Mouse (Mus musculus) urinary bladder, postnatal 14 days (tissue): ENCODE data around the gene Trim7.
A peak's percentile ranks its signal among the peaks of the same experiment; 100 is the strongest.
"Not testable (repeated sequence)": the region's sequence is repeated elsewhere in the genome, so short reads cannot be mapped to it uniquely, and the experiment has no call there.

ENCODE experiments used
- DNase-seq: peaks from one replicate; pipeline ENCODE4 v3.0.0; 2021; ENCODE audit warnings: low spot score

The Trim7 gene

DNA sequence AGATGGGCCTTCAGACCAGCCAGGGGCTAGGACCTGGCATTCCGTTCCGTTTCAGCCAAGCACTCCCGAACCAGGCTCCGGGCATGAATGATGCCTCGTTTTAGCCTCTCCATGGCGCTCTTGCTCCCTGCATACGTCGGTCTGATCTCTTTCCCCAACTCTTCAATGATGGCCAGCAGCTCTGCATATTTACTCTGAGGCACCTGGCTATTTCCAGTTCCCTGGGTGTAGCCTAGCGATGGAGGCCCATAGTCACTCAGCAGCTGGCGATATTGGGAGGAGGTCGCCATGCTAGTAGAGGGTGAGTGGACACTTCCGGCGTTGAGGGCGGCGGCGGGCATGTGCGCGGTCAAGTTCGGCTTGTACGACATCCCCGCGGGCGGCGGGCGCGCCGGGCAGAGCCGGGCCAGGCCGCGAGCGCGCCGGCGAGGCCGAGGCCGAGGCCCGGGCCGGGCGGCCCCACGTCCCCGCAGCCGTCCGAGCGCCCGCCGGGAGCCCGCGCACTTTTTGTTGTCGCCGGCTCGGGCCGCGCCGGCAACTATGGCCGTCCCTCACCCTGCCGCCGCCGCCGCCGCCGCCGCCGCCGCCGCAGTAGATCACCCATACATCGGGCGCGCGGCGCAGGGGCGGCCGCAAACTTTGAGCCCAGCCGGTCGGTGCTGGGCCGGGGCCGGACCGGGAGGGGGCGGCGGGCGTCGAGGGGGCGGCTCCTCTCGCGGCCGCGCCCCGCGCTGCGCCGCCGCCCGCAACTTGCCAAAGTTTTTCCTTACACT is at the start of gene Trim7, which contains the start of gene Gm12184:
Gene Trim7 (plus strand): TSS at position 162 of the 773 bp plus-strand sequence.
Gene Gm12184 (minus strand): TSS at position 677 of the 773 bp plus-strand sequence.
- DNase-seq: not testable (repeated sequence)

DNA sequence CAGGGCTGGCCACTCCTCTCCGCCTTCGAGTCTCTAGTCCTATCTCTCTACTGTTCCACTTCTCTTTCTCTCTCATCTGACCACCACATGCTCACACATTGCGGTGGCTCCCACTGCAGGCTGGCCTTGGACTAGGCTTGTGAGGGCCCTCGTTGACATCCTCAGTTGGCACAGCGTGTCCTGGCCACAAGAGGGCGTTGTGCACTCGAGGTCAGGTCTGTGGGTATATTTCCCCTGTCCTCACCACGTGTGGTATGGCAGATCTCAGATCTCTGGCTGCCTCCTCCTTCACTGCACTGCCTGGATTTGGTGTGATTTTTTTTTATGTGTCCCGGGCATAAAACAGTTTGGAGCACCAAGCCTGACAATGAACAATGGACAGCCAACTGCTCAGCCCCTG is 49.3 kb upstream of the Trim7 start:
- DNase-seq: no peak

DNA sequence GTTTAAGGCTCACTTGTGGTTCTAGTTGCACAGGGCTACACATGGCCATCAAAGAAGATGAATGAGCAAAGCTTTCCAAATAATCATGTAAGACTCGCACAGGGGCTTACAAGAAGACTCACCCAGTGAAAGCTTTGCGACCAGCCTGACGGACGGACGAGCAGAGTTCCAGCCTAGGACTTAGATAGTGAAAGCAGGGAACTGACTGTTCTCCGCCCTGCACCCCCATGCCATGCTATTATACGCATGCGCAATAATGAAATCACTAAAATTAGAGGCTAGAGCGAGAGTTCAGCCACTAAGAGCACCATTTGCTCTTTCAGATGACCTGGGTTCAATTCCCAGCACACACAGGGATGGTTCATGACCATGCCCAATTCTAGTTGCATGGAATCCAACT is 48.6 kb upstream of the Trim7 start:
- no peak for DNase-seq

DNA sequence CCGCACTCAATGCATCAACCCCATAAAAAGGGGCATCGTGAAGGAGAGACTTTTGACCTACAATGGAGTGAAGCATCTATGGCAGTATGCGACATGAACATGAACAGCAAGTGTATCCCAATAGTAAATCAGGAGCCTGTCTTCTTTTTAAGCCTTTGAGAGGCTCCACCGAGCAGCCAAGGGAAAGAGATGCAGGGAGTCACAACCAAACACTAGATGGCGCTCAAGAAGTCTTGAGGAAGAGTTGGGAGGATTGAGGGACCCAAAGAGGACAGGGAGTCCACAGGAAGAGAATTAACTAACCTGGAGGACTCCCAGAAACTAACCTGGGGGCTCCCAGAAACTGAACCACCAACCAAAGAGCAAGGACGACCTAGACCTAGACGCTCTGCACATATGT is 46.5 kb upstream of the Trim7 start:
- peak; percentile 31 for DNase-seq

DNA sequence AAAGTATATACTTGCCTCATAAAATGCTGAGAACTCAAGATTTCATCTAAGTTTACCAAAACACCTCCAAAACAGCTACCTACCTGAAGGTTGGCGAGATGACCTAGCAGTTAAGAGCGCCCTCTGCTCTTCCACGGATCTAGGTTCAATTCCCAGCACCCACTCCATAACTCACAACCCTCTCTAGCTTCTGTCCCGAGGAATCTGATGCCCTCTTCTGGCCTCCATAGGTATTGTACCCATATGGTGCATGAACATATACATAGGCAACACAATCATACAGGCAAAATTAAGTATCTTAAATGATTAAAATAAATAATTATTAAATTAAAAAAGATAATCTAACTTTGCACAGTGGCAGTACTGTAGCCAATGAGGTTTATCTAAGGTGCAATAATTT is 43.7 kb upstream of the Trim7 start:
- no peak for DNase-seq

DNA sequence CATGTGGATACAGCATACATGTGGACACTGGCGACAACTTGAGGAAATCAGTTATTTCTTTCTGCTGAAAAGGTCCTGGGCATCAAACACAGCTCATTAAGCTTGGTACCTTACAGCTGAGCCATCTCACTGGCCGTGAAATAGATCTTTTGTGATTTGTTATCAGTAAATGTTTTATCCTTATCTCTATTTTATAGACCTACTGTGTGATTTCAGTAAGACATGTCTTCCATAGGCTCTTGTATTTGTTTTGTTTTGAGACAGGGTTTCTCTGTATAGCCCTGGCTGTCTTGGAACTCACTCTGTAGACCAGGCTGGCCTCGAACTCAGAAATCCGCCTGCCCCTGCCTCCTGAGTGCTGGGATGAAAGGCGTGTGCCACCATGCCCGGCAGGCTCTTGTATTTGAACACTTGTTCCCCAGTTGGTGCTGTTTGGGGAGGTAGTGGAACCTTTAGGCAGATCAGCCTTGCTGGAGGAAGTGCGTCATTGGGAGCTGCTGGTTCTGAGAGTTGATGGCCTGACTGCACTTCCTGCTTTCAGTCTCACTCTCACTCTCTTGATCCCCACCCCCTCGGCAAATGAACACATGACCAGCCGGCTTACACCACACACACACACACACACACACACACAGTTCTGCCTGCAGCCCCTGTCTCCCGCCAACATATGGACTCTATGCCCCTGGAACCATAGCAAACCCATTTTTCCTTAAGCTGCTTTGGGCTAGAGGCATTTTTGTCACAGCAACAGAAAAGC is 38.3 kb upstream of the Trim7 start:
- no peak for DNase-seq

DNA sequence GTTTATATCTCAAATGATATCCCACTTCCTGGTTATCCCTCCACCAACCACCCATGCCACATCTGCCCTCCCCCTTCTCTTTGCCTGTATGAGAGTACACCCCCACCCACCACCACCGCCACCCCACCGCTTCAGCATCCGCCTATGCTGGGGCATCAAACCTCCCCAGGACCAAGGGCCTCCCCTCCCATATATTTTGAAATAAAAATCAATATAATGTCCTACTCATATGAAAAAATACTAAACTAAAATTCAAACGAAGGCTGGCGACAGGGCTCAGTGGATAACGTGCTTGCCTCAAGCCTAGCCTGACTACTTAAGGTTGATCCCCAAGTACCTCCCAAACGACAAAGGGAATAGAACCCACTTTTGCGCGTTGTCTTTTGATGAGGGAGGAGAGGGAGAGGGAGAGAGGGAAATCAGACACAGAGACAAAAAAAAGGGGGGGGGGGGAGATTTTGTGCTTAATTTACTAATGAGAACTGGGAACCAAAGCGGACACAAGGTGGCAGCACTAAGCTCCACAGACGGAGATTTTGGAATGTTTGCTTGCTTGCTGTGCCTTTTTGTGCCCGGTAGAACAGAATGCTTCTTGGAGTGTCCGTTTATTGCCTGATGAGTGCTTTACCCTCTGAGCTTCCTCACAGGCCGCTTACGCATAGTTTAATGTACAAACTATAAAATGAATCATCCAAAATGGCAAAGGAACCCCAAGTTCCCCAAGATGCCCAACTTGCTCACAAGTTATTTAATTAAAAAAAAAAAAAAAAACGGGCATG is 37.4 kb upstream of the Trim7 start:
- peak; percentile 83 for DNase-seq

DNA sequence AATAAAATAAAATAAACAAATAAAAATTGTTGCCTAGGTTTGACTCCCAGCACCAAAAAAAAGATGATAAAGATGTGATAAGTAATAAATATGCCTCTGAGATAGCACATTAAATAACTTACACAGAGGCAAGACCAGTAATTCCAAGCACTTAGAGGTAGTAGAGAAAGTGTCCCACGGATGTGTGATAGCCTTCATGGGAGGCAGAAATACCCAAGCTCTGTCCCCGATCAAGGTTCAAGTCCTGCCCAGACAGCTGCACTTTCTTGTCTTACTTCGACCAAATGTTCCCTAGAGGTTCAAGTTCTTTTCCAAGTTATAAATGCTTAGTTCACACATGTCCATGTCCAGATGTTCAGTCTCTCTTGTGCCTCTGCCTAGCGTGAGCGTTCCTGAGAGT is 36.7 kb upstream of the Trim7 start:
- no peak for DNase-seq

DNA sequence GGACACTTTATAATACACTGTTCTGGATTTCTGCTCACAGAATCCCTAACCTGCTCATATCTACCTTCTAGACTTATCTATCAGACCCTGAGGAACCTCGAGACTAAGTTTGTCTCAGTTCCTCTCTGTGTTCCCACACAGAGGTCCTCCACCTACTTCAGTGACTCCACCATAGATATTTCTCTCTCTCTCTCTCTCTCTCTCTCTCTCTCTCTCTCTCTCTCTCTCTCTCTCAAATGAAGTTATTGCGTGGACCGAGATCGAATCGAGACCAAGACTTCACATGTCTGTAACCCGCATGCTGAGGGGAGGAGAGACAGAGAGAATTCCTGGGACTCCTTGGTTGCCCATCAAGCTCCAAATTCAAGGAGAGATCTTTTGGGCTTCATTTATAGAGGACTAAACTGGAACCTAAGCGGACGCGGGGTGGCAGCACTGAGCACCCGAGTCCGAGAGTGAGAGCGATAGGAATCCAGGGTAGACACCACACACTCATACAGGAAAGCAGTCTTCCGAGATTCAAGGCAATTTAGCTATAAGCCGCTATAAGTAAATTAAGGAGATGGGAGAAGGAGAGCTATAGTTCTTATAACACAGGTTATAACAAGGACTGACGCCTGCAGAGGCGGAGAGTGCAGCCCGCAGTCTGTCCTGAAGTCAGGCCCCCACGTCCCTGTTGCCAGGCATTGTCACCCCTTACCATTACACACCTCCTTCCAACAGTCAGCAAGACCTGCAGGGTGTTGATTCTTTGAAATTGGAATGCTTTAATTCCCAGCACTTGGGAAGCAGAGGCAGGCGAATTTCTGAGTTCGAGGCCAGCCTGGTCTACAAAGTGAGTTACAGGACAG is 35.7 kb upstream of the Trim7 start:
- peak; percentile 89 for DNase-seq

DNA sequence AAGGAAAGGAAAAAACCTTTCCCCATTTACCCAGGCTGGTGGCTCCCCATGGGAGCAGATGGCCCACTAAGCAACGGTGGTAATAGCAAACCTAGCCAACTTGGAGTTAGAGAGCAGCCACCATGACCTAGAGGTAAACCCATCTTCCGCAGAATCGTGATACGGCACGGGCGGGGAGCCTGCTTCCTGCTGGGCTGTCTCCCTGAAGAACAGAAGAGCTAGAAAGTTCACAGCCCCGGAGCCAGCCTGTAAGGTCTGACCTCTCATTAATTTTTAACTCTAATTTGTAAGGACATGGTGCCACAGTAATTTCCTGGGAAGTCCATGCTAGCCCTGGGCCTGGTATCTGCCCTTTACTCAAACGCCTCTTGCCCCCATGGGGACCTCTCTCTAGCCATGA is 35.0 kb upstream of the Trim7 start:
- DNase-seq: no peak

DNA sequence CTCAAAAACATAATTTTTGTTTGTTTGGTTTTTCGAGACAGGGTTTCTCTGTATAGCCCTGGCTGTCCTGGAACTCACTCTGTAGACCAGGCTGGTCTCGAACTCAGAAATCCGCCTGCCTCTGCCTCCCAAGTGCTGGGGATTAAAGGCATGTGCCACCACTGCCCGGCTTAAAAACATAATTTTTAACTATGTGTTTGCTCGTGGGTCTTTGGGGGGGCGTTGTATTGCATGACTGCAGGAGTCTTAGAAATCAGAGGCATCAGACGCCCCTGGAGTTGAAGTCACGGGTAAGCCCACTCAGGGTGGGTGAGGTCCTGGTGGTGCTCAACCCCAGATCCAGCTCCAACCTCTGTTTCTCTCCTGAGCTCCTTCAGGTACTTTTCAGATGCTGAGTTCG is 34.0 kb upstream of the Trim7 start:
- not testable (repeated sequence) for DNase-seq

DNA sequence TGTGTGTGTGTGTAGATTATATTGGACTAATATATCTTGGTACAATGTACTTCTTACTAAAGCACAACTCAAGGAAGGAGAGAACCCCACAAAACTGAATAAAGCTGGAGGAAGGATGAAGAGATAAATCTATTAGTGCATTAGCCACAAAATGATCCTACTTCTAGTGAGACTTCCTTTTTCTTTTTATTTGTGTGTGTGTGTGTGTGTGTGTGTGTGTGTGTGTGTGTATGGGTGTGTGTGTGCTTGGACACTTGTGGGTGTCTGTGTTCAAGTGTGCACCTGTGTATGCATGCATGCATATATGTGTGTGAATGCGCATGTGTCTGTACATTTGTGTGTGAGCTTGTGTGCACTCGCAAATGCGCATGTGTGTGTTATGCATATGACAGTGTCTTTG is 32.8 kb upstream of the Trim7 start:
- DNase-seq: no peak

DNA sequence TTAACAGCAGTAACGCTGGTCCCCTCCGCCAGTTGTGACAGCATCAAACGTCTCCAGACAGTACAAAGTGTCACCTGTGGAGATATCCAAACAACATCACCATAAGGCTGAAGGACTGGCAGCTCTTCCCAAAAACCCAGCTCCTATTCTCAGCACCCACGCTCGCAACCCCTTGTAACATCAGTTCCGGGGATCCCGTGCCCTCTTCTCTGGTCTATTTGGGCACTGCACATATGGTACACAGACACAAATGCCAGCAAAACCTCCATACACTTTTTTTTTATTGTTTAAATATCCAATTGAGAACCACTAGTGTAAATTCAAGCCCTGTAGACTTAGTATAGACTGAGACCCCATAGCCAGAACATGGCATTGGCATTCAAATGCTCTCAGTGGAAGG is 30.7 kb upstream of the Trim7 start:
- no peak for DNase-seq

DNA sequence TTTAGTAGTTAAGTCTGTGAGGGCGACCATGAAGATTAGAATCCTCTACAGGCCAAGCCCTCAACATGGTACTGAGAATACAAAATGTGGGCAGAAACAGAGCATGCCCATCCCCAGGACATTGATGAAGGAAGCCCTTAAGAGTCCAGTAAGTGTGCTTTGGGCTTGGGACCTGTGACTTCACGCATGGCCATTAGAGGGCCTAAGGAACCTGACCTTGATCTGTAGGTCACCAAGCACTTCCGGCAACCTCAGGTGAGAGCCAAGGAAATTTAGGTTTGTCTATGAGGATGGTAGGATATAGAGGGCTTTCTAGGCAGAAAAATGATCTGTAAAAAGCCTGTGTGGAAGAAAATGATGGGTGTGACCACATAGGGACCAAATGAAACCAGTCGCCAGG is 29.6 kb upstream of the Trim7 start:
- DNase-seq: no peak

DNA sequence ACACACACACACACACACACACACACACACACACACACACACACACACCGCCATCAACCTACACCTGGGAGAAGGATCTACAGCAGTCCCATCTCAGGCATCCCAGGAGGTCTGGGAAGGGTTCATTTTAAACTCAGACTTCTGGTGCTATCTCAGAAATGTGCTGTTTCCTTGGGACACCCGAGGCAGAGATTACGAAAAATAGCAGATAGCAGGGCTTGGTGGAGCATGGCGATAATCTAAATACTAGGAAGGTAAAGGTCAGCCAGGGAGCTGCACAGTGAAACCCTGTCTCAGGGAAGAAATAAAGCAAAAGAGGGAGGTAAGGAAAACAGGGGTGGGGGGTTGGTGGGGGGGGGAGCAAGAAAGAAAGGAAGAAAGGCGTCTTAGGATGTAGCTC is 28.7 kb upstream of the Trim7 start:
- DNase-seq: no peak

DNA sequence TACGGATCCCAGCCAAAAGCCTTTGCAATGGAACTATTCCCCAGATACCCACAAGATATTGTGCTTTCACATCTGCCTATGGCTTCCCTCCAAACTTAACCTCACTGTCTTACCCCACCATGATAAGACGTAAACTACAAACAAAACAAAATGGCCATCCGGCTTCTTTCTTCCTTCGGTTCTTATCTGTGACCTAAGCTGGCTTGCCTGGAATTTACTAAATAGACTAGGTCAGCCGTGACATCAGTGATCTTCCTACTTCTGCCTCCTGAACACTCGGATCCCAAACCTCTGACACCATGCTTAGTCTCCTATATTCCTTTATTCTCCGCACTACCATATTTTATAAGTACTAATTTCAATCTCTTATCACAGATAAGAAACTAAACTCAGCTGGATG is 27.6 kb upstream of the Trim7 start:
- no peak for DNase-seq

DNA sequence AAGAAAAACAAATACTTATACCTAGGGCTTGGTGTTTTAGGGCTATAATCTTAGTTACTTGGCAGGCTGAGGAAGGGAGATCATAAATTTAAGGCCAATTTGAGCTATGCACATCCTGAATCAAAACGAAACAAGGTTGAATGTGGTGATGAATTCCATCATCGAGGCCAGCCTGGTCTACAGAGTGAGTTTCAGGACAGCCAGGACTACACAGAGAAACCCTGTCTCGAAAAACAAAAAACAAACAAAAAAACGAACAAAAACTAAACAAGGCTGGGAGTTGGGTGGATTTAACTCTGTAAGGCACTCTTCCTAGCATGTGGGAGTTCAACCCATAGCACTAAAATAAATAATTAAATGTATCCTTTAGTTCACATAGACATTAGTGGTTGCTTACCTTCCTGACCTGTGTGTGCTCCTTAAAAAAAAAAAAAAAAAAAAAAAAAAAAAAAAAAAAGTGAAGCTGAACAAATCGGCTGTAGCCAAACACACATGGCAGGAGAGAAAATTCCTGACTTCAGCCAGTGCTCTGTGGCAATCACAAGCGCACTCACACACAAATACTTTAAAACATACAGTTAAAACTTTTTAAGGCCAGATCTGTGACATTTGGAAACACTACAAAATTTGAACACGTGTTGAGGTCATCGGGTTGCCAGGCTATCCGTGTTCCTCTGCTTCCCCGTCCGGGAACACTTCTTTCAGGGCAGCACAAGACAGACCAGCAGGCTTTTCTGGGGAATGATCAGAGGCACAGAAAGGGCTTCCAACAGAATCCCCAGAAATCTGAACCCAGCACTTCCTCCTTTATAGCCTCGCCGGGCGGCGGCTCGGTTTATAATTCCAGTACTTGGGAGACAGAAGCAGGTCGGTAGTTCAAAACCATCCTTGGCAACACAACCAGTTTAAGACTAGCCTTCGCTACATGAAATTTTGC is 26.7 kb upstream of the Trim7 start:
- DNase-seq: no peak

DNA sequence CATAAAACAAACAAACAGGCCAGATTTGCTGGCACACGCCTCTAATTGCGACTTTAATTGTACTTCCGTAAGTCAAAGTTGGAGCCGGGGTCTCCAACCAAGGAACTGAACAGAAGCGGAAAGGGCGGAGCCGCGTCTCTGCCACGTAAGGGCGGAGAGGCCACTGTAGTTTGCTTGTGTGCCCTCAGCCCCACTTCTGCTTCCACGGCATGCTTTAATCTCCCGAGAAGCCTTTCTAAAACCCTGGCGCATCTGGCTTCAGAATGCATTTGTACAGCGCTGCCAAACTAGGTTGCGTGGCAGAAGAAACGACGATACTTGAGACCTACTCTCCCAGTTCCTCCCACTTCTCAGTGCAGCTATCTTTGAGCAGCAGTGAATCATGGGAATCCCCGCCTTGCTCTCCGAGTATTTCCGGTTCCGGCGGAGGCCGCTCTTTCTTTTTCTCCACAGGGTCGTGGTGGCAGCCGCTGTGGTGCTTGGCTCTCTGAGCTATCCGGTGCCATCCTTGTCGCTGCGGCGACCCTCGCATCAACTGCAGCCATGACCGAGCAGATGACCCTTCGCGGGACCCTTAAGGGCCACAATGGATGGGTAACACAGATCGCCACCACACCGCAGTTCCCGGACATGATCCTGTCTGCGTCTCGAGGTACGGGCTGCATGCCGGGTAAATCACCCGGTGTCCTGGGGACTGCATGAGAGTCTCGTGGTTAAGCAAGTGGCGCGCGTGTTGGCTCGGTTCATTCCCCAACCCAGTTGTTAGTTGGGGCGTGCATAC is 25.8 kb upstream of the Trim7 start, which contains the start of gene Rack1:
Gene Rack1 (plus strand): TSS at position 412 of the 781 bp plus-strand sequence.
- peak; percentile 87 for DNase-seq
